Mouse (Mus musculus): ENCODE data around the gene Gm17617. TPM values are rescaled to one million over a fixed set of nuclear protein-coding genes. Genes with fewer than 3 reads are reported as not detected.

Gene Gm17617
- polyA plus RNA-seq, 1 experiment from 2014 or later, result not detected

GRCm38 (mm10) chr13:55167798-55168197 is 34.5 kb upstream of the Gm17617 start:
- peaks cover 7% of the 10 kb centered on the region for H3K4me1 ChIP-seq (replicated peaks; ENCODE audit: control insufficient read depth, insufficient read depth)
- H3K27me3 ChIP-seq (ENCODE audit: control insufficient read depth, insufficient read depth, low read length), result no peaks in the 10 kb centered on the region
- 71% methylated on average over 11 of the region's 11 CpGs for WGBS
- no peaks in the 10 kb centered on the region for H3K9me3 ChIP-seq (ENCODE audit: control insufficient read depth, low read length)
- ATAC-seq (ENCODE audit: low FRiP score, low TSS enrichment), result no peak
- TF ChIP-seq CTCF (IDR thresholded peaks at IDR 0.05; ENCODE audit: low read depth) (no peak), EP300 (optimal IDR thresholded peaks at IDR 0.05) (no peak)
- no peak for DNase-seq (ENCODE audit: low spot score)
- no peak overlapping the region for H3K9ac ChIP-seq (ENCODE audit: low read length)
- no peaks in the 10 kb centered on the region for H3K36me3 ChIP-seq (ENCODE audit: control insufficient read depth, insufficient read depth, low read length)
- H3K27ac ChIP-seq (replicated peaks), result no peak overlapping the region
- H3K4me3 ChIP-seq (ENCODE audit: low read depth, low read length), result no peak overlapping the region
- H3K4me2 ChIP-seq (replicated peaks; ENCODE audit: low read depth), result no peak overlapping the region

DNA sequence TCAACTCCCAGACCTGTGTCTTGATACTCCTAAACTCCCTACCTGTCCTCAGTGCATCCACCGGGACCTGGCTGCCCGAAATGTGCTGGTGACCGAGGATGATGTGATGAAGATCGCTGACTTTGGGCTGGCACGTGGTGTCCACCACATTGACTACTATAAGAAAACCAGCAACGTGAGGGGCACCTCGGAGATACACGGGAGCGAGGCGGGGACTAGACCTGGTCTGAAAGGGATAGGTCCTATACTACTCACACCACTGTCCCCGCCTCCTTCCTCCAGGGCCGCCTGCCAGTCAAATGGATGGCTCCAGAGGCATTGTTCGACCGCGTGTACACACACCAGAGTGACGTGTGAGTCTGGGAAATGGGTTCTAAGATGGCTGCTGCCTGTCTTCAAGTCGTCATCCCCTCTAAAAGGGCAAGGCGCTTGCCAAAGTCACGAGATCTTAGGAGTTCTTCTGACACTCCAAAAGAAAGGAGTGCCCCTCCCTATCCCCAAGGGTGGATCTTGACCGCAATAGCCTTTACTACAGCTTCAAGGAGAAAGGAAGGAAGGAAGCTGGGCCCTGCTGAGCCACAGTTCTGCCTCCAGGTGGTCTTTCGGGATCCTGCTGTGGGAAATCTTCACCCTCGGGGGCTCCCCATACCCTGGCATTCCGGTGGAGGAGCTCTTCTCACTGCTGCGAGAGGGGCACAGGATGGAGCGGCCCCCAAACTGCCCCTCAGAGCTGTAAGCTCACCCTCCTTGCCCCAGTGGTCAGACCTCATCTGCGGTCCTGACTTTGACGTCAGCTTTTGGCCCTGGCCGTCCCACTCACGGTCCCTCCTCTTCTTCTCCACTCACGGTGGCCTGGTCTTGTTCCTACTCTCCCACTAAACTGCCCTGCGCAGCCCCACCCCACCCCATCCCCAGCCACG is 33.7 kb upstream of the Gm17617 start:
- ATAC-seq (ENCODE audit: low FRiP score, low TSS enrichment) (no peak; the same call in 1 of the 2 replicates), DNase-seq (ENCODE audit: low spot score) (no peak)
- peaks cover 5% of the 10 kb centered on the region for H3K4me1 ChIP-seq (replicated peaks; ENCODE audit: control insufficient read depth, insufficient read depth)
- no peaks in the 10 kb centered on the region for H3K27me3 ChIP-seq (ENCODE audit: control insufficient read depth, insufficient read depth, low read length)
- no peak overlapping the region for H3K4me3 ChIP-seq (ENCODE audit: low read depth, low read length)
- H3K9me3 ChIP-seq (ENCODE audit: control insufficient read depth, low read length), result no peaks in the 10 kb centered on the region
- H3K9ac ChIP-seq (ENCODE audit: low read length), result no peak overlapping the region
- no peak overlapping the region for H3K27ac ChIP-seq (replicated peaks)
- H3K4me2 ChIP-seq (replicated peaks; ENCODE audit: low read depth), result no peak overlapping the region
- 87% methylated on average over 32 of the region's 32 CpGs for WGBS
- TF ChIP-seq EP300 (optimal IDR thresholded peaks at IDR 0.05), result no peak
- TF ChIP-seq CTCF (IDR thresholded peaks at IDR 0.05; ENCODE audit: low read depth), result no peak
- no peaks in the 10 kb centered on the region for H3K36me3 ChIP-seq (ENCODE audit: control insufficient read depth, insufficient read depth, low read length)

DNA sequence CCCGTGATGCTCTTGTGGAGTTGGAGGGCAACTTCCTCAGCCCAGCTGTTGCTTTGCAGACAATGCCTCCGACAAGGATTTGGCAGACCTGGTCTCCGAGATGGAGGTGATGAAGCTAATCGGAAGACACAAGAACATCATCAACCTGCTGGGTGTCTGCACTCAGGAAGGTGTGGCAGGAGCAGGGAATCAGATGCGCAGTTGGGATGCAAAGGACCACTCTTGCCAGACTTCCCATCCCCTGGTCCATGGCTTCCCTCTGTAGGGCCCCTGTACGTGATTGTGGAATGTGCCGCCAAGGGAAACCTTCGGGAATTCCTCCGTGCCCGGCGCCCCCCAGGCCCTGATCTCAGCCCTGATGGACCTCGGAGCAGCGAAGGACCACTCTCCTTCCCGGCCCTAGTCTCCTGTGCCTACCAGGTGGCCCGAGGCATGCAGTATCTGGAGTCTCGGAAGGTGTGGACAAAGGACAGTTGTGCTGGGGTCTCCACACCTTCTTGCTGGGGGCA is 32.5 kb upstream of the Gm17617 start:
- DNase-seq (ENCODE audit: low spot score) (no peak), ATAC-seq (ENCODE audit: low FRiP score, low TSS enrichment) (no peak)
- H3K4me3 ChIP-seq (ENCODE audit: low read depth, low read length), result no peak overlapping the region
- TF ChIP-seq EP300 (optimal IDR thresholded peaks at IDR 0.05) (no peak), CTCF (IDR thresholded peaks at IDR 0.05; ENCODE audit: low read depth) (no peak)
- H3K9me3 ChIP-seq (ENCODE audit: control insufficient read depth, low read length), result no peaks in the 10 kb centered on the region
- no peaks in the 10 kb centered on the region for H3K27me3 ChIP-seq (ENCODE audit: control insufficient read depth, insufficient read depth, low read length)
- WGBS, result 93% methylated on average over 16 of the region's 16 CpGs
- H3K4me2 ChIP-seq (replicated peaks; ENCODE audit: low read depth), result no peak overlapping the region
- no peak overlapping the region for H3K9ac ChIP-seq (ENCODE audit: low read length)
- H3K4me1 ChIP-seq (replicated peaks; ENCODE audit: control insufficient read depth, insufficient read depth), result no peaks in the 10 kb centered on the region
- no peak overlapping the region for H3K27ac ChIP-seq (replicated peaks)
- H3K36me3 ChIP-seq (ENCODE audit: control insufficient read depth, insufficient read depth, low read length), result no peaks in the 10 kb centered on the region

GRCm38 (mm10) chr13:55163553-55163952 is 30.2 kb upstream of the Gm17617 start:
- Histone ChIP-seq H3K36me3 (ENCODE audit: control insufficient read depth, insufficient read depth, low read length) (no peaks in the 10 kb centered on the region), H3K4me2 (replicated peaks; ENCODE audit: low read depth) (no peak overlapping the region), H3K27ac (replicated peaks) (no peak overlapping the region), H3K9ac (ENCODE audit: low read length) (no peak overlapping the region), H3K4me3 (ENCODE audit: low read depth, low read length) (no peak overlapping the region), H3K9me3 (ENCODE audit: control insufficient read depth, low read length) (no peaks in the 10 kb centered on the region), H3K27me3 (ENCODE audit: control insufficient read depth, insufficient read depth, low read length) (no peaks in the 10 kb centered on the region), H3K4me1 (replicated peaks; ENCODE audit: control insufficient read depth, insufficient read depth) (no peaks in the 10 kb centered on the region)
- 42% methylated on average over 5 of the region's 5 CpGs for WGBS
- ATAC-seq (ENCODE audit: low FRiP score, low TSS enrichment), result peak; percentile 54; the same call in 1 of the 2 replicates
- no peak for DNase-seq (ENCODE audit: low spot score)
- TF ChIP-seq CTCF (IDR thresholded peaks at IDR 0.05; ENCODE audit: low read depth) (no peak), EP300 (optimal IDR thresholded peaks at IDR 0.05) (no peak)

DNA sequence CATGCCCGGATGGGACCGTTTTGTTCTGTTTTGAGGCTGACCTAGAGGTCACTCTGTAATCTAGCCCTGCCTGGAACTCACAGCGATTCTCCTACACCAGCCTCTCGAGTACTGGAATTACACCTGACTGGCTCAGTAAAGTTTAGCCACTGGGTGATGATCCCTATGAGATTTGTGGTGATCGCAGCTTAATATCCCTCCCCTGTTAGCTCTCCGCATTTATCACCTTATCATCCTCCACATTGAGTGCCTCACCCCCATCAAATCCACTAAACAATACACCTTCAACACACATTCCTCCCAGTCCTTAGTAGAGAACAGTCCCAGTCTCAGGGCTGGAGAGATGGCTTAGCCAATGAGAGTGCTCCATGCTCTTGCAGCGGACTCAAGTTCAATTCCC is 29.0 kb upstream of the Gm17617 start:
- Histone ChIP-seq H3K9ac (ENCODE audit: low read length) (no peak overlapping the region), H3K4me2 (replicated peaks; ENCODE audit: low read depth) (no peak overlapping the region), H3K9me3 (ENCODE audit: control insufficient read depth, low read length) (no peaks in the 10 kb centered on the region), H3K27ac (replicated peaks) (no peak overlapping the region), H3K27me3 (ENCODE audit: control insufficient read depth, insufficient read depth, low read length) (no peaks in the 10 kb centered on the region), H3K36me3 (ENCODE audit: control insufficient read depth, insufficient read depth, low read length) (no peaks in the 10 kb centered on the region), H3K4me1 (replicated peaks; ENCODE audit: control insufficient read depth, insufficient read depth) (no peaks in the 10 kb centered on the region), H3K4me3 (ENCODE audit: low read depth, low read length) (no peak overlapping the region)
- TF ChIP-seq EP300 (optimal IDR thresholded peaks at IDR 0.05), result no peak
- no peak for TF ChIP-seq CTCF (IDR thresholded peaks at IDR 0.05; ENCODE audit: low read depth)
- ATAC-seq (ENCODE audit: low FRiP score, low TSS enrichment) (no peak), DNase-seq (ENCODE audit: low spot score) (no peak)
- WGBS, result 55% methylated on average over 7 of the region's 7 CpGs

GRCm38 (mm10) chr13:55153951-55154350 is 20.6 kb upstream of the Gm17617 start:
- H3K4me2 ChIP-seq (replicated peaks; ENCODE audit: low read depth), result no peak overlapping the region
- no peak overlapping the region for H3K9ac ChIP-seq (ENCODE audit: low read length)
- no peak for DNase-seq (ENCODE audit: low spot score)
- ATAC-seq (ENCODE audit: low FRiP score, low TSS enrichment), result no peak
- 81% methylated on average over 5 of the region's 5 CpGs for WGBS
- H3K27me3 ChIP-seq (ENCODE audit: control insufficient read depth, insufficient read depth, low read length), result no peaks in the 10 kb centered on the region
- no peaks in the 10 kb centered on the region for H3K9me3 ChIP-seq (ENCODE audit: control insufficient read depth, low read length)
- H3K4me1 ChIP-seq (replicated peaks; ENCODE audit: control insufficient read depth, insufficient read depth), result no peaks in the 10 kb centered on the region
- no peak overlapping the region for H3K27ac ChIP-seq (replicated peaks)
- H3K36me3 ChIP-seq (ENCODE audit: control insufficient read depth, insufficient read depth, low read length), result no peaks in the 10 kb centered on the region
- H3K4me3 ChIP-seq (ENCODE audit: low read depth, low read length), result no peak overlapping the region
- TF ChIP-seq EP300 (optimal IDR thresholded peaks at IDR 0.05) (no peak), CTCF (IDR thresholded peaks at IDR 0.05; ENCODE audit: low read depth) (no peak)

Measured in stomach, postnatal 0 days (tissue).